Mouse (Mus musculus) bone marrow macrophage, adult 2 months (primary cell): ENCODE measurements around the gene Ap2a2. TPM values are rescaled to one million over a fixed set of nuclear protein-coding genes. Genes with fewer than 3 reads are reported as not detected.
"Not testable (repeated sequence)": the region's sequence is repeated elsewhere in the genome, so short reads cannot be mapped to it uniquely, and the experiment has no call there.

Source experiments
- H3K27ac ChIP-seq: 2 replicates; pipeline ENCODE4 v1.5.1; 2012; ENCODE audit warnings: low read depth, low read length; ENCODE audit not compliant: insufficient read depth
- H3K4me1 ChIP-seq: 2 replicates; pipeline ENCODE4 v1.6.1; 2012; ENCODE audit warnings: low read length; ENCODE audit not compliant: control insufficient read depth, insufficient read depth
- H3K4me3 ChIP-seq: 2 replicates; pipeline ENCODE4 v1.5.1; 2012; ENCODE audit warnings: mild to moderate bottlenecking, low read length, moderate library complexity; ENCODE audit not compliant: insufficient read depth
- CTCF ChIP-seq: IDR thresholded peaks from 2 replicates; pipeline ENCODE4 v1.5.1; 2012; ENCODE audit warnings: low read depth, mild to moderate bottlenecking, low read length, moderate library complexity
- POLR2A ChIP-seq: IDR thresholded peaks from 2 replicates; pipeline ENCODE4 v1.6.1; 2012; ENCODE audit warnings: mild to moderate bottlenecking, low read depth, low read length, borderline replicate concordance
- polyA plus RNA-seq: library from polyadenylated mRNA; stranded (reverse); fragments of >200 nt; gene quantifications from 2 replicates; pipeline ENCODE4 v1.2.4, GENCODE M21; 2012; ENCODE audit not compliant: missing spikeins, insufficient read depth, insufficient read length

The Ap2a2 gene
- polyA plus RNA-seq, 1 experiment = 114 TPM

DNA sequence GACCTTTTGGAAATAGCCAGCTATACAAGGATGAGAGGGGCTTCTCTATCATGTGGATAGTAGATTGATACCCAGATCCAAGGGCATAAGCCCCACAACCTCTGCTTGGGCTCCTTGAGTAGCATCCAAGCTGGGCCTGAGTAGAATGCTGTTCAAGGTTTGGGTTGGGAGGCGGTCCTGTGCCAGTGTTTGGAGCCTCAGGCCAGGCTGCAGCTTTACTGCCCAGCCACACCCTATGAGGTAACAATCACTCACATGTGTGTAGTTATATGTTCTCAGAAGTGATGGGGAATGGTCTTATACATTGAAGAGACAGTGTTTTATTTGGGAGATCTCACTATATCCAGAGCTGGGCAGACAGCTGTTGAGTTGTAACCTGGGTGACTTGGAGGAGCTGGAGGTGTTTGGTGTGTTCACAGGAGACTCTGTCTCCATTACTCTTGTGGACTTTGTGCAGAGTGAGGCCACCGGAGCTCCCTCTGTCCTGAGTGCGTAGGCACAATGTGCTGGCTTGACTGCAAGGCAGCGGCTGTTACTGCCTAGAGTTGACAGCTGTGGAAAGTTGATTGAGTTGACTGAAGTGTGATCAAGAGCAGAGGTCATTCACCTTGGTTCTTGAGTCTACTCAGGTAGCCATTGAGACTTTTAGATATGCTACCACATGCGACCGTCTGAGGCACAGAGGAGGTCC, 63.3 kb downstream of the Ap2a2 start:
- no peak overlapping the region for H3K27ac ChIP-seq
- TF ChIP-seq CTCF (no peak), POLR2A (no peak)
- no peaks in the 10 kb centered on the region for H3K4me1 ChIP-seq
- H3K4me3 ChIP-seq = no peak overlapping the region

GRCm38 (mm10) chr7:141628018-141628417, 66.0 kb downstream of the Ap2a2 start:
- Histone ChIP-seq H3K4me1 (no peaks in the 10 kb centered on the region), H3K27ac (no peak overlapping the region), H3K4me3 (no peak overlapping the region)
- TF ChIP-seq CTCF = no peak

DNA sequence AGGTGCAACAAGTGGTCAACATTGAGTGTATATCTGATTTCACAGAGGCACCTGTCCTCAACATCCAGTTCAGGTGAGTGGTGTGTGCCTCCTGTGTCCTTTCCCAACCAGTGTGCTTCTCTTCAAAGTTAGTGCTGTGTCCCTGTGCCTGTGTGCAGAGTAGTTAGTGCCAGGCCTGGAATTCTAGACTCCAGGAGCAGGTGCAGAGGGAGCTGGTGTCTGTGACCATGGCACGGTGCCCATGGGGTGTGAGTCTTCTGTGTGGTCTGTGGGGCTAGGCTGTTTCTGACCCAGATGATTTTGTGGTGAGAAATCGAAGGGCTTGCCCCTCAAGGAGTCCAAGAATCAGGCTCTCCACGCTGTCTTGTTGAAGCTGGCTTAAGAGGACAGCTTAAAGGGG, 67.3 kb downstream of the Ap2a2 start:
- H3K4me1 ChIP-seq = no peaks in the 10 kb centered on the region
- TF ChIP-seq POLR2A (no peak), CTCF (no peak)
- no peak overlapping the region for H3K27ac ChIP-seq
- no peak overlapping the region for H3K4me3 ChIP-seq

DNA sequence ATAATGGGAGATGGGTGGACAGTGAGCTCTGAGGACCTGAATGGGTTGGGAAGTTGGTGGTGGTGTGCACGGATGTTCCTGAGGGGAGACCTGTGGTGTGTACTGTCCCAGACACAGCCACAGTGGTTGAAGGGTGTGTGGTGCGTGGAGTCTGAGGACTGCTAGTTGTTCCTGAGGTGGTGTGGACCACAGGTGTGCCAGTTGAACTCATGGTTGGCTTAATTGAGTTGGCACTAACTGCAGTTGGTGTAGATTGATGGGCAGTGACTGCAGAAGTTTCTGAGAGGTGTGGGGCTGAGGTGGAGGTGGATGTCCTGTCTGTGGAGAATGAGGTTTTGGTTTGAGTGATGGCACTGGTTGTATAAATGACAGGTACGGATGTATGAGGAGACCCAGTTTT, 76.1 kb downstream of the Ap2a2 start:
- not testable (repeated sequence) for H3K4me3 ChIP-seq, H3K4me1 ChIP-seq, H3K27ac ChIP-seq

GRCm38 (mm10) chr7:141638513-141639334, 76.8 kb downstream of the Ap2a2 start:
- H3K27ac ChIP-seq, H3K4me3 ChIP-seq, H3K4me1 ChIP-seq: not testable (repeated sequence)

GRCm38 (mm10) chr7:141639335-141639890, 77.4 kb downstream of the Ap2a2 start:
- H3K27ac ChIP-seq, H3K4me1 ChIP-seq, H3K4me3 ChIP-seq: not testable (repeated sequence)

DNA sequence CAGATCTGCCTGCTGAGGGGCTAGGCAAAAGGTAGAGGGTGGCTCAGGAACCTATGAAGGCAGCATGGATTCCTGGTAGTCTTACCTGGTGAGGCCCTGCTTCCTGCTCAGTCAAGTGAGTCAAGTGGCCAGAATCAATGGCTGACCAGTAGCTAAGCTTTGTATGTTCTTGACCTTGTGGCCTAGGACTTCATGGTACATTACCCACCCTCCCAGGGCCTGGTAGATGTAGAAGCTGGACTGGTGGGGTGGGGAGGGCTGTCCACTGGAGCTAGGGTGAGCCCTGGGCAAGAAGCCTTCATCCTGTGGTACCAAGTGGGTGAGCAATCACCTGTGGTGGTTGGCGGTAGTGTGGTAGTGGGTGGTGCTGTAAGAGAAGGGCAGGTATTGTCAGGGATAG, 80.4 kb downstream of the Ap2a2 start:
- Histone ChIP-seq H3K27ac (no peak overlapping the region), H3K4me1 (no peaks in the 10 kb centered on the region), H3K4me3 (no peak overlapping the region)
- no peak for TF ChIP-seq POLR2A
- TF ChIP-seq CTCF = no peak

GRCm38 (mm10) chr7:141643160-141643559, 81.2 kb downstream of the Ap2a2 start:
- H3K4me1 ChIP-seq = no peaks in the 10 kb centered on the region
- no peak overlapping the region for H3K27ac ChIP-seq
- TF ChIP-seq POLR2A (no peak), CTCF (peak; percentile 26; the same call in 1 of the 2 replicates)
- no peak overlapping the region for H3K4me3 ChIP-seq

DNA sequence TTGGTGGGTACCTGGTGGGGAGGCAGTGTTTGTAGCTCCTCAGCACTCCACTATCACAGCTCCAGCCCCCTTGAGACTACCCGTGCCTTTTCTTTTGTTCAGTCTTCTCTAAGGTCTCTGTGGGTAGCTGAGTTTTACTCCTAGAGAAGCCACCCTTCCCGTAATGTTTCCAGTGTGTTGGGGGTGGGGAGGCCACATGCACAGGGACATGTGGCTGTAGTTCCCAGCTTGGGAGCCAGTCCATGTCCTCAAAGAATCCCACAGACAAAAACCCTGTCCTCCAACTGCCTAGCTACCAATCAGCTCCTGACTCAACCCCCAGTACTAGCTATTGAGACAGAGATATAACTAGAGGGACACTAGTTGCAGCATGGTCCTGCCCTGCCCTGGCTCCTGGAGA, 85.1 kb downstream of the Ap2a2 start:
- TF ChIP-seq POLR2A (no peak), CTCF (no peak)
- H3K27ac ChIP-seq = no peak overlapping the region
- no peaks in the 10 kb centered on the region for H3K4me1 ChIP-seq
- H3K4me3 ChIP-seq = no peak overlapping the region

DNA sequence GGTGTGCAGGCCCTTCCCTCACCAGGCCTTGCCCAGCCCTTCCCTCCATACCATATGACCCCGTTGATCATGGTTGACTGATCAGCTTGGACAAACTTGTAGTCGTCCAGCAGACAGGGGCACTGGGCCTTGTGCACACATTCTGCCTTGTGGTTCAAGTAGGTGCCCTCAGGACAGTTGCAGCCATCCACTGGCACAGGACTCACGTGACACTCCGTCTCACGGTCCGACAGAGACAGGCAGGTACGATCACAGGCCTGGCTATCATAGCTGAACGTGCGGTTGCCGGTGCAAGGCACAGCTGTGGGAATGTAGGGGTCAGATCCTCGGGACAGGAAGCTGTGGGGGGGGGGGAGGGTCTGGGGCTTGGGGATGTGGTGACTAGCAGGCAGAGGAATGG, 85.8 kb downstream of the Ap2a2 start:
- Histone ChIP-seq H3K4me1 (no peaks in the 10 kb centered on the region), H3K27ac (no peak overlapping the region), H3K4me3 (no peak overlapping the region)
- TF ChIP-seq POLR2A (no peak), CTCF (no peak)
